Mouse (Mus musculus): Measurements from ENCODE around the gene Mab21l3.
"Not testable (repeated sequence)": the region's sequence is repeated elsewhere in the genome, so short reads cannot be mapped to it uniquely, and the experiment has no call there.

Gene Mab21l3

GRCm38 (mm10) chr3:101842372-101843094, 6.2 kb downstream of the Mab21l3 start:
- DNase-seq (ENCODE audit: inconsistent age in 2 of 2, low spot score in 1 of 2): peak in 1 of 2 experiments; percentile 49

DNA sequence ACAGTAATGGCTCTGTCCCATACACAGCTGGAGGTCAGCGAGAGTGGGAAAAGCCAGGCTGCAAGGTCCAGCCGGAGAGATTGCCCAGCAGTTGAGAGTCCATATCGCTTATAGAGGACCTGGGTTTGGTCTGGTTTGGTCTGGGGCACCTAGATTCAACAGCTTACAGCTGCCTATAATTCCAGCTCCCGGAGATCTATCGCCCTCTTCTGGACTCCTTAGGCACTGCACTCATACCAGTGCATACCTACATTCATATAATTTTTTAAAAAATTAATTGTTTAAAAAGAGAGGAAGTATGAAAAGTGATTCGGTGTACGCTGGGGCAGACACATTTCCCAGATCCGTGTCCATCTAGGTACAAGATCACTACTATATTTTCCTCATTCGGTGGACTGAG, 9.4 kb downstream of the Mab21l3 start:
- no peak for DNase-seq (ENCODE audit: inconsistent age in 2 of 2, low spot score in 1 of 2)

GRCm38 (mm10) chr3:101836971-101837370, 11.8 kb downstream of the Mab21l3 start:
- no peak for DNase-seq (ENCODE audit: inconsistent age in 2 of 2, low spot score in 1 of 2)

- no peak for DNase-seq (ENCODE audit: inconsistent age in 2 of 2, low spot score in 1 of 2)
Measured at GRCm38 (mm10) chr3:101836532-101836931, 12.2 kb downstream of the Mab21l3 start.

- peak; percentile 86 to 91 for DNase-seq (ENCODE audit: inconsistent age in 2 of 2, low spot score in 1 of 2)
Measured at GRCm38 (mm10) chr3:101836045-101836444, 12.7 kb downstream of the Mab21l3 start.

- peak; percentile 79 to 88 for DNase-seq (ENCODE audit: inconsistent age in 2 of 2, low spot score in 1 of 2)
Measured at GRCm38 (mm10) chr3:101831189-101831858, 17.4 kb downstream of the Mab21l3 start.

GRCm38 (mm10) chr3:101829881-101830616, 18.7 kb downstream of the Mab21l3 start:
- no peak for DNase-seq (ENCODE audit: inconsistent age in 2 of 2, low spot score in 1 of 2)

DNA sequence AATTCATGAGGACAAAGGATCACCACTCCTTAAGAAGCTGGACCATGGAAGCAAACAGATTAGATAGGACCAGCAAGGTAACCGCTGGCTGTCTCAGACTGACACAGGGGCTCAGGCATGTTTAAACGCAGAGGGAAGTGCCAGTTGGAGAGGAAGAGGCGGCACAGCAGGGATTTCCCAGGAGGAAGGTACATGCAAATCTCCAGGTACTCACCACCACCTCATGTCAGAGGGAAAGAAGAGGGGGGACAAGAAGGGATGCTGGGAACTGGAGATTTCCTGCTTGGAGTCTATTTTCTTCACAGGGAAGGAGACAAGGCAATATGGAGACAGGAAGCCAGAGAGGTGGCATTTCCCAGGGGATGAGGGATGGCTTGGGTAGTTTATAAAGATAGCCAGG, 20.2 kb downstream of the Mab21l3 start:
- DNase-seq (ENCODE audit: inconsistent age in 2 of 2, low spot score in 1 of 2): no peak

GRCm38 (mm10) chr3:101827220-101827715, 21.5 kb downstream of the Mab21l3 start:
- DNase-seq (ENCODE audit: inconsistent age in 2 of 2, low spot score in 1 of 2): no peak

GRCm38 (mm10) chr3:101824338-101824737, 24.4 kb downstream of the Mab21l3 start:
- DNase-seq (ENCODE audit: inconsistent age in 2 of 2, low spot score in 1 of 2): no peak

DNA sequence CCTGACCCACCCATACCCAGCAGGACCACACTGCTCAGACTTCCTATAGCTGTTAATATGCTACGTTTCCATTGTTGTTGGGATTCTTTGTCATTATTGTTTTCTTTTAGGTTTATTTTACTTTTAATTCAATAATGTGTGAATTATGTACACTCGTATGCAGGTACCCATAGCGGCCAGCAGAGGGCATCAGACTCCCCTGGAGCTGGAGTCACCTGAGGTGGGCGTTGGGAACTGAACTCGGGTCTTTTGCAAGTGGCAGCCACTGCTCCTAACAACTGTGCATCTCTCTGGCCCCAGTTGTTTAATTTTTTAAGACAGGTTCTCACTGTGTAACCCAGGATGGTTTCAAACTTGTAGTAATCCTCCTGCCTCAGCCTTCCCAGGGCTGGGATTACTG, 26.7 kb downstream of the Mab21l3 start:
- DNase-seq (ENCODE audit: inconsistent age in 2 of 2, low spot score in 1 of 2): no peak

- not testable (repeated sequence) for DNase-seq (ENCODE audit: inconsistent age in 2 of 2, low spot score in 1 of 2)
Measured at GRCm38 (mm10) chr3:101820708-101821107, 28.1 kb downstream of the Mab21l3 start.

DNA sequence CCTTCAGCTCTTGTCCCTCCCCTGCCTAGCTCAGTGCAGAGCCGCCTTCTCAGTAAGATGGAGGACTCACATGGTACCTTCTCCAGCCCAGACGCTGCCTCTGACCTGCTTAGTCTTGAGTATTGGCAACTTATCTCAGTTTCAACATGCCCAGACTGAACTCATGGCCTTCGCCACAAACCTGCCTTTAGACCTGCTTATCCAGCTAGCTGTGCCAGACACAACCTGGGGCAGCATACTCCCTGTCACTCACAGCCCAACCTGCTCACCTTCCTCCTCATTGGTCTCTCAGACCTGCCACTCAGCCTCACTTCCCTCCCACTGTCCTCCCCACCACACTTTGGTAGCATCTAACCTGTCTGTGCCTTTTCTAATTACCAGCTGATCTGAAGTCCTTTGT, 32.8 kb downstream of the Mab21l3 start:
- DNase-seq (ENCODE audit: inconsistent age in 2 of 2, low spot score in 1 of 2): no peak

DNA sequence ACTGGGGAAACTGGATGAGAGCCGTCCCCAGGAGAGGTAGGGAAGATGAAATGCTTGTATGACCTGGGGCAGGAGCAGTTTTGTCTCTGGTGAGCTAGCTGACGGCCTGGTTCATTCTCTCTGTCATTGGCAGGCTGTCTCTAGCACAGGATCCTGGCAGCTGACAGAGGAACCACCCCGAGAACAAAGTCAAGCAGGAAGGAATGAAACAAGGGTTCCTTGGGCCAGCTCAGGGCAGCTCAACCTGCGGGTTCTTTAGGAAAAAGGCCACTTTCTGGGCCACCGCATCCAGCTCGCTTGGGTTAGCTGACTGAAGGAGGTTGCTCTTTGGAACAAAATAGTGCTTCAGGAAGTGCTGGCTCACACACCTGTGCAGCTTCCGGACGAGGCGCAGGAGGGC, 34.0 kb downstream of the Mab21l3 start:
- no peak for DNase-seq (ENCODE audit: inconsistent age in 2 of 2, low spot score in 1 of 2)

- DNase-seq (ENCODE audit: inconsistent age in 2 of 2, low spot score in 1 of 2): peak; percentile 69 to 88
Measured at GRCm38 (mm10) chr3:101812341-101812962, 36.3 kb downstream of the Mab21l3 start.

DNA sequence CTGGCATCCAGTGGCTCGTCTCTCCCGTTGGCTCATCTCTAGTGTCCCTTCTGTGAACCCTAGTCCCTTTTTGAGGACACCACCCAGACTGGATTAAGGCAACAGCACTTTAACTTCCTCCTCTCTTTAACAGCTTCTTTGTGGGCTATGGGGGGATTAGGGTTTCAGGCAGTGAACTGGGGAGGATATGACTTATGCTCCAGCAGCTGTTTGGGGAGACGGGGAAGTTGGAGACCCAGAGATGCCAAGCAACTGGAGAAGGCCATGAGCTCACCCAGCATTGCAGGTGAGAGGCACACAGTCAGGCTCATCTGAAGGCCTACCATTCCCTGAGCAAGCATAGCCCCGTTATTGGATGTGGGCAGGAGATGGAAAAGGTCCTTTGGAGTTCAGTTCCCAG, 36.8 kb downstream of the Mab21l3 start:
- no peak for DNase-seq (ENCODE audit: inconsistent age in 2 of 2, low spot score in 1 of 2)

DNA sequence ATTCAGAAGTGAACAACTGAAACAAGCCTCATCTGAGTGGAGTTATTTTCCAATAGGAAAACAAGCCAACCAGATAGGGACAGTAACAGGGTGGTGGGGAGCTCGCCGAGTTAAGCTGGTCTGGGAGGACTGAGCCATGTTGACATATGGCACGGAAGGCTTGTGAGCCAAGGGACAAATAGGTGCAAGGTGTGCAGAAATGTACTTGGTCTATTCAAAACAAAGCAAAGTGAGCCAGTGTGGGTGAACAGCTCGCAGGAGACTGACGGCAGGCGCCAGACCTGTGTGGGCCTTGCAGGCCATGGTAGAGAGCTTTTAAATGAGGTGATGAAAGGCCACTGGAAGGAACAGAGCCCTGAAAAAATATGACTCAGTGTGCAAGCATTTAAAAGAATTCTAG, 41.1 kb downstream of the Mab21l3 start:
- no peak for DNase-seq (ENCODE audit: inconsistent age in 2 of 2, low spot score in 1 of 2)

- DNase-seq (ENCODE audit: inconsistent age in 2 of 2, low spot score in 1 of 2): no peak
Measured at GRCm38 (mm10) chr3:101806941-101807340, 41.8 kb downstream of the Mab21l3 start.

DNA sequence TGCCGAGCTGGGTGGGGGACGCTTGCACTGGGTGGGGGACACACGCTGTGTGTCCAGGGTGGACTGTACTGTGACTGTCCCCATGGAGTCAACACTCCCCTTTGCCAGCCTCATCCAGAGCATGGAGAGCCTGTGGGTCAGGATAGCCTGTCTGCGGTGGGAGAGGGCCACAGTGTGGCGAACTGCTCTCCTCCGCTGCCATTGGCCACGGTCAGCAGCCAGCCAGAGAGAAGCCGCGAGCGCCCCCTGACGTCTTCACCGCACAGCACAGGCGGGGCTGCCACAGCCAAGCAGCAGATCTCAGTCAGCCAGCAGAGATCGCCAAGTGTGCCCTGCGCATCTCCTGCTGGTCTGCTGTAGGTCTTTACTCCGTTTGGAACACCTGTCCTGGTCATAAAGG, 42.6 kb downstream of the Mab21l3 start:
- peak; percentile 94 to 97 for DNase-seq (ENCODE audit: inconsistent age in 2 of 2, low spot score in 1 of 2)

GRCm38 (mm10) chr3:101805562-101806004, 43.2 kb downstream of the Mab21l3 start:
- peak; percentile 53 to 80 for DNase-seq (ENCODE audit: inconsistent age in 2 of 2, low spot score in 1 of 2)

DNA sequence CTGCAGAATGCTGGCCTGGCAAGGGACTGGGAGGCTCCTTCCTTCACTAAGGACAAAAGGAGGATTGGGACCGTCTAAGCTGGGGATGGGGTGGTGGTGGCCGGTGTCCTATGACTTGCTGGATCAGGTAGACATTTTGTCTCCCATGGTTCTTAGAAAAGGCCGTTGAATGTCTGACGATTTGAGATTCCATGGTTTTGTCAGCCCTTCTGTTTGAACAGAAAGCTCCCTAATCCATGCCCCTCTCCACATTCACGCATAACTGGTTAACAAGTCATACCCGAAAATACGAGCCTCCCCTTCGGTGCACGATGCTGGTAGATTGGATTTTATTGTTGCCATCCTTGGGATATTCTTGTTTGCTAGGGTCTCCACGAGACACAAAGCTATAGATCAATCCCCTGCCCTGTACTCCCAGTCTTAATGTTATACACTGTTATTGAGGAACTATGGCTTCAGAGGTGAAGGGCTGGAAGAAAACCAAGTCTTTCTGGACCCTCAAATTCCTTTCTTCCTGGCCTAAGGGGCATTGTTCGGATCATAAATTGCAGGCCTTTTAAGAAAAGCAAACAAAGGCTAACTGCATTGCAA, 43.7 kb downstream of the Mab21l3 start:
- DNase-seq (ENCODE audit: inconsistent age in 2 of 2, low spot score in 1 of 2): no peak
